Mouse (Mus musculus) intestine, embryonic 16.5 days (tissue): ENCODE data around the gene Gosr1. TPM values are rescaled to one million over a fixed set of nuclear protein-coding genes. Genes with fewer than 3 reads are reported as not detected.
"Not testable (repeated sequence)": the region's sequence is repeated elsewhere in the genome, so short reads cannot be mapped to it uniquely, and the experiment has no call there.

Experiments used
- ATAC-seq: fragments of 200-750 bp; cut with Nextera tagmentation; 2 replicates; pipeline ENCODE4 v1.8.0; 2017; ENCODE audit warnings: moderate TSS enrichment, moderate library complexity
- H3K27ac ChIP-seq: fragments of 300-500 bp; sonication (generic); 2 replicates; pipeline ENCODE4 v1.5.1; 2014; ENCODE audit warnings: mild to moderate bottlenecking, low read length
- H3K27me3 ChIP-seq: fragments of 300-500 bp; sonication (generic); replicated peaks from 2 replicates; pipeline ENCODE4 v1.6.1; 2014; ENCODE audit warnings: low read length, control low read depth, mixed read lengths; ENCODE audit not compliant: control insufficient read depth, insufficient read depth
- H3K36me3 ChIP-seq: fragments of 300-500 bp; sonication (generic); 2 replicates; pipeline ENCODE4 v1.6.1; 2014; ENCODE audit warnings: low read length, control low read depth; ENCODE audit not compliant: control insufficient read depth, insufficient read depth
- H3K4me1 ChIP-seq: fragments of 300-500 bp; sonication (generic); 2 replicates; pipeline ENCODE4 v1.6.1; 2014; ENCODE audit warnings: low read length, control low read depth, mixed read lengths; ENCODE audit not compliant: control insufficient read depth, insufficient read depth
- H3K4me2 ChIP-seq: fragments of 300-500 bp; sonication (generic); 2 replicates; pipeline ENCODE4 v1.6.1; 2014; ENCODE audit warnings: low read depth, low read length, control low read depth
- H3K4me3 ChIP-seq: fragments of 300-500 bp; sonication (generic); 2 replicates; pipeline ENCODE4 v1.5.1; 2014; ENCODE audit warnings: mild to moderate bottlenecking, low read length
- H3K9ac ChIP-seq: fragments of 300-500 bp; sonication (generic); 2 replicates; pipeline ENCODE4 v1.6.1; 2014; ENCODE audit warnings: low read depth, low read length
- H3K9me3 ChIP-seq: fragments of 300-500 bp; sonication (generic); 2 replicates; pipeline ENCODE4 v1.6.1; 2016; ENCODE audit warnings: low read length, control low read depth; ENCODE audit not compliant: control insufficient read depth
- WGBS: fragments of 180-500 bp; shearing (Covaris S2); extraction: QIAGEN DNeasy Blood & Tissue Kit; methylation state at CpG from one replicate; pipeline ENCODE4 v1.1.7; 2014; 5-methylcytosine and 5-hydroxymethylcytosine counted together
- polyA plus RNA-seq: library from polyadenylated mRNA; unstranded; fragments of >200 nt; fragmentation: Nextera tagmentation; extraction: Ambion mirVana; gene quantifications from 2 replicates; pipeline ENCODE4 v1.2.1, GENCODE M21; 2015

The Gosr1 gene
- polyA plus RNA-seq, 1 experiment from 2014 or later = 28.5 TPM

GRCm38 (mm10) chr11:76709625-76710452 lies 53.5 kb downstream of the Gosr1 start:
- H3K36me3 ChIP-seq = no peaks in the 10 kb centered on the region
- no peaks in the 10 kb centered on the region for H3K27me3 ChIP-seq
- no peak overlapping the region for H3K27ac ChIP-seq
- H3K4me1 ChIP-seq = peaks cover 7% of the 10 kb centered on the region; the same call in 1 of the 2 replicates
- no peak overlapping the region for H3K4me2 ChIP-seq
- H3K9ac ChIP-seq = no peak overlapping the region
- H3K4me3 ChIP-seq = no peak overlapping the region
- 32% methylated on average over 14 of the region's 17 CpGs for WGBS
- ATAC-seq = peak; percentile 40
- H3K9me3 ChIP-seq = no peaks in the 10 kb centered on the region

- Histone ChIP-seq H3K4me1 (peaks cover 7% of the 10 kb centered on the region; the same call in 1 of the 2 replicates), H3K9me3 (no peaks in the 10 kb centered on the region), H3K27ac (no peak overlapping the region), H3K4me3 (no peak overlapping the region), H3K27me3 (no peaks in the 10 kb centered on the region), H3K9ac (no peak overlapping the region), H3K4me2 (no peak overlapping the region), H3K36me3 (no peaks in the 10 kb centered on the region)
- 45% methylated on average over 1 of the region's 1 CpGs for WGBS
- no peak for ATAC-seq
Measured at GRCm38 (mm10) chr11:76708881-76709280, 54.5 kb downstream of the Gosr1 start.

GRCm38 (mm10) chr11:76708066-76708465 lies 55.3 kb downstream of the Gosr1 start:
- WGBS = 93% methylated on average over 1 of the region's 1 CpGs
- H3K4me2 ChIP-seq = no peak overlapping the region
- peaks cover 7% of the 10 kb centered on the region; the same call in 1 of the 2 replicates for H3K4me1 ChIP-seq
- H3K27ac ChIP-seq = no peak overlapping the region
- no peak overlapping the region for H3K4me3 ChIP-seq
- no peaks in the 10 kb centered on the region for H3K27me3 ChIP-seq
- no peak for ATAC-seq
- no peaks in the 10 kb centered on the region for H3K36me3 ChIP-seq
- no peak overlapping the region for H3K9ac ChIP-seq
- no peaks in the 10 kb centered on the region for H3K9me3 ChIP-seq

GRCm38 (mm10) chr11:76707656-76708055 lies 55.7 kb downstream of the Gosr1 start:
- 89% methylated on average over 3 of the region's 3 CpGs for WGBS
- Histone ChIP-seq H3K4me2 (no peak overlapping the region), H3K27ac (no peak overlapping the region), H3K4me1 (peaks cover 7% of the 10 kb centered on the region; the same call in 1 of the 2 replicates), H3K36me3 (no peaks in the 10 kb centered on the region), H3K4me3 (no peak overlapping the region), H3K9ac (no peak overlapping the region), H3K9me3 (no peaks in the 10 kb centered on the region), H3K27me3 (no peaks in the 10 kb centered on the region)
- no peak for ATAC-seq

GRCm38 (mm10) chr11:76699626-76700025 lies 63.8 kb downstream of the Gosr1 start:
- no peak for ATAC-seq
- Histone ChIP-seq H3K27ac (no peak overlapping the region), H3K4me2 (peak overlapping the region; percentile 20), H3K9me3 (no peaks in the 10 kb centered on the region), H3K36me3 (no peaks in the 10 kb centered on the region), H3K9ac (no peak overlapping the region), H3K27me3 (no peaks in the 10 kb centered on the region), H3K4me3 (no peak overlapping the region), H3K4me1 (no peaks in the 10 kb centered on the region)
- WGBS = 53% methylated on average over 8 of the region's 9 CpGs

- Histone ChIP-seq H3K9ac (no peak overlapping the region), H3K4me1 (no peaks in the 10 kb centered on the region), H3K4me2 (no peak overlapping the region), H3K36me3 (no peaks in the 10 kb centered on the region), H3K4me3 (no peak overlapping the region), H3K9me3 (no peaks in the 10 kb centered on the region), H3K27ac (no peak overlapping the region), H3K27me3 (no peaks in the 10 kb centered on the region)
- WGBS = 60% methylated on average over 6 of the region's 6 CpGs
- ATAC-seq = no peak
Measured at GRCm38 (mm10) chr11:76695810-76696209, 67.6 kb downstream of the Gosr1 start.

- no peak overlapping the region for H3K4me3 ChIP-seq
- WGBS = 68% methylated on average over 3 of the region's 3 CpGs
- no peak overlapping the region for H3K9ac ChIP-seq
- no peaks in the 10 kb centered on the region for H3K27me3 ChIP-seq
- ATAC-seq = no peak
- H3K4me1 ChIP-seq = no peaks in the 10 kb centered on the region
- H3K27ac ChIP-seq = no peak overlapping the region
- no peak overlapping the region for H3K4me2 ChIP-seq
- no peaks in the 10 kb centered on the region for H3K9me3 ChIP-seq
- H3K36me3 ChIP-seq = no peaks in the 10 kb centered on the region
Measured at GRCm38 (mm10) chr11:76692096-76692495, 71.3 kb downstream of the Gosr1 start.

- WGBS = 65% methylated on average over 2 of the region's 2 CpGs
- ATAC-seq = no peak
- Histone ChIP-seq H3K4me1 (no peaks in the 10 kb centered on the region), H3K27ac (no peak overlapping the region), H3K36me3 (no peaks in the 10 kb centered on the region), H3K27me3 (no peaks in the 10 kb centered on the region), H3K4me2 (no peak overlapping the region), H3K9me3 (no peaks in the 10 kb centered on the region), H3K9ac (no peak overlapping the region; the same call in 1 of the 2 replicates), H3K4me3 (no peak overlapping the region)
Measured at GRCm38 (mm10) chr11:76685604-76686003, 77.8 kb downstream of the Gosr1 start.

- H3K36me3 ChIP-seq, H3K9me3 ChIP-seq, H3K4me3 ChIP-seq, H3K4me2 ChIP-seq, H3K27ac ChIP-seq, H3K4me1 ChIP-seq, H3K27me3 ChIP-seq, H3K9ac ChIP-seq, ATAC-seq: not testable (repeated sequence)
- 29% methylated on average over 7 of the region's 8 CpGs for WGBS
Measured at GRCm38 (mm10) chr11:76679508-76679907, 83.9 kb downstream of the Gosr1 start, which contains the start of gene Trarg1. TSS of gene Trarg1 (plus strand) at chr11:76679808.
